Mouse (Mus musculus) heart, adult 2 months (tissue): Measurements from ENCODE around the gene Dhx58.

Experiments used
- CTCF ChIP-seq: fragments of 200-600 bp; IDR thresholded peaks from 2 replicates; pipeline ENCODE4 v1.8.1; 2022; ENCODE audit warnings: antibody characterized with exemption, mild to moderate bottlenecking, moderate library complexity
- EP300 ChIP-seq: fragments of 200-500 bp; IDR thresholded peaks from 2 replicates; pipeline ENCODE4 v1.6.1; 2011; ENCODE audit warnings: low read depth, low read length, control low read depth; ENCODE audit not compliant: insufficient read depth
- POLR2A ChIP-seq: fragments of 200-500 bp; IDR thresholded peaks from 2 replicates; pipeline ENCODE4 v1.6.1; 2011; ENCODE audit warnings: mild to moderate bottlenecking, low read depth, low read length, control low read depth; ENCODE audit not compliant: insufficient read depth

DNA sequence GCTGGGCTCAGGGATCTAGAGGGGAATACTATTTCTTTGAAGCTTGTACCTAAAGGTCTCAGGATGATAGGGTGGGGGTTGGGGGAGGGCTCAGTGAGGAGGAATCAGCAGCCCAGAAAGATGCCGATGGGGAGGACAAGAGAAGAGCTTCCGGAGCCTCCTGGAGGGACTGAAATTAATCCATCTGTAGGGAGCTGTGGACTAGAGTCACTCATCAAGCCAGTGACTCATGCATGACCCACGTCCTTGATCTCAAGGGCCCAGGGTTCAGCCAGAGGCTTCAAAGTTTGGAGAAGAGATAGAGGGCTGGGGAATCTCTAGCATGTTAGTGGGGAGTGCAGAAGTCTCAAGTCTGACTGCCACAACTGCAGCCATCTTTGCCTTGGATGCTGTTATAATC is 52.3 kb downstream of the Dhx58 start:
- TF ChIP-seq CTCF: no peak
- no peak for TF ChIP-seq EP300
- no peak for TF ChIP-seq POLR2A
